Mouse (Mus musculus): ENCODE data around the gene Stam. TPM values are rescaled to one million over a fixed set of nuclear protein-coding genes. Genes with fewer than 3 reads are reported as not detected.

The Stam gene
- total and polyA plus RNA-seq, 2 experiments from 2014 or later, result 85.6 to 95.9 TPM

GRCm38 (mm10) chr2:14136906-14137305, 63.0 kb downstream of the Stam start:
- WGBS, result 57% methylated on average over 3 of the region's 3 CpGs
- H3K4me2 ChIP-seq (ENCODE audit: low read depth, low read length), result no peak overlapping the region
- peak; percentile 13 for DNase-seq (ENCODE audit: low spot score)
- no peaks in the 10 kb centered on the region for H3K4me1 ChIP-seq (ENCODE audit: insufficient read depth, low read length)
- H3K27ac ChIP-seq, result no peak overlapping the region
- H3K4me3 ChIP-seq (ENCODE audit: low read length), result no peak overlapping the region
- no peak overlapping the region for H3K9ac ChIP-seq (replicated peaks; ENCODE audit: low read length)
- peaks cover 11% of the 10 kb centered on the region for H3K36me3 ChIP-seq (ENCODE audit: insufficient read depth, low read length)
- no peak for ATAC-seq
- no peaks in the 10 kb centered on the region for H3K9me3 ChIP-seq (ENCODE audit: low read length)
- TF ChIP-seq CTCF (IDR thresholded peaks at IDR 0.05; ENCODE audit: low read depth), result no peak
- no peaks in the 10 kb centered on the region for H3K27me3 ChIP-seq (ENCODE audit: insufficient read depth, low read length)

GRCm38 (mm10) chr2:14139590-14139989, 65.7 kb downstream of the Stam start:
- no peak overlapping the region for H3K4me3 ChIP-seq (ENCODE audit: low read length)
- no peaks in the 10 kb centered on the region for H3K27me3 ChIP-seq (ENCODE audit: insufficient read depth, low read length)
- no peak overlapping the region for H3K4me2 ChIP-seq (ENCODE audit: low read depth, low read length)
- no peak overlapping the region for H3K27ac ChIP-seq
- DNase-seq (ENCODE audit: low spot score) (no peak), ATAC-seq (no peak; the same call in 1 of the 2 replicates)
- H3K4me1 ChIP-seq (ENCODE audit: insufficient read depth, low read length), result no peaks in the 10 kb centered on the region
- H3K9me3 ChIP-seq (ENCODE audit: low read length), result no peaks in the 10 kb centered on the region
- H3K9ac ChIP-seq (replicated peaks; ENCODE audit: low read length), result no peak overlapping the region
- peaks cover 21% of the 10 kb centered on the region for H3K36me3 ChIP-seq (ENCODE audit: insufficient read depth, low read length)
- 77% methylated on average over 6 of the region's 6 CpGs for WGBS
- no peak for TF ChIP-seq CTCF (IDR thresholded peaks at IDR 0.05; ENCODE audit: low read depth)

- Histone ChIP-seq H3K9ac (replicated peaks; ENCODE audit: low read length) (no peak overlapping the region), H3K4me3 (ENCODE audit: low read length) (no peak overlapping the region), H3K27ac (no peak overlapping the region), H3K9me3 (ENCODE audit: low read length) (no peaks in the 10 kb centered on the region), H3K36me3 (ENCODE audit: insufficient read depth, low read length) (peaks cover 24% of the 10 kb centered on the region), H3K4me1 (ENCODE audit: insufficient read depth, low read length) (no peaks in the 10 kb centered on the region), H3K4me2 (ENCODE audit: low read depth, low read length) (no peak overlapping the region), H3K27me3 (ENCODE audit: insufficient read depth, low read length) (no peaks in the 10 kb centered on the region)
- ATAC-seq (no peak), DNase-seq (ENCODE audit: low spot score) (no peak)
- no peak for TF ChIP-seq CTCF (IDR thresholded peaks at IDR 0.05; ENCODE audit: low read depth)
- 35% methylated on average over 2 of the region's 2 CpGs for WGBS
These were observed 66.1 kb downstream of the Stam start for GRCm38 (mm10) chr2:14140044-14140443.

- ATAC-seq, result no peak
These were observed 71.4 kb downstream of the Stam start for GRCm38 (mm10) chr2:14145311-14145710.

GRCm38 (mm10) chr2:14146913-14147312, 73.0 kb downstream of the Stam start:
- Histone ChIP-seq H3K27ac (no peak overlapping the region), H3K4me1 (ENCODE audit: insufficient read depth, low read length) (no peaks in the 10 kb centered on the region), H3K9me3 (ENCODE audit: low read length) (no peaks in the 10 kb centered on the region), H3K9ac (replicated peaks; ENCODE audit: low read length) (no peak overlapping the region), H3K36me3 (ENCODE audit: insufficient read depth, low read length) (peaks cover 16% of the 10 kb centered on the region), H3K4me2 (ENCODE audit: low read depth, low read length) (no peak overlapping the region), H3K4me3 (ENCODE audit: low read length) (no peak overlapping the region), H3K27me3 (ENCODE audit: insufficient read depth, low read length) (no peaks in the 10 kb centered on the region)
- TF ChIP-seq CTCF (IDR thresholded peaks at IDR 0.05; ENCODE audit: low read depth), result peak; percentile 67
- WGBS, result 84% methylated on average over 2 of the region's 2 CpGs
- ATAC-seq (no peak; the same call in 1 of the 2 replicates), DNase-seq (ENCODE audit: low spot score) (peak; percentile 33)

More at GRCm38 (mm10) chr2:14145311-14145710, 71.4 kb downstream of the Stam start:
- no peak overlapping the region for H3K9ac ChIP-seq (replicated peaks; ENCODE audit: low read length)
- no peak overlapping the region for H3K4me2 ChIP-seq (ENCODE audit: low read depth, low read length)
- no peak overlapping the region for H3K4me3 ChIP-seq (ENCODE audit: low read length)
- H3K27me3 ChIP-seq (ENCODE audit: insufficient read depth, low read length), result no peaks in the 10 kb centered on the region
- no peaks in the 10 kb centered on the region for H3K9me3 ChIP-seq (ENCODE audit: low read length)
- 79% methylated on average over 3 of the region's 3 CpGs for WGBS
- TF ChIP-seq CTCF (IDR thresholded peaks at IDR 0.05; ENCODE audit: low read depth), result no peak
- no peak overlapping the region for H3K27ac ChIP-seq
- no peak for DNase-seq (ENCODE audit: low spot score)
- peaks cover 17% of the 10 kb centered on the region for H3K36me3 ChIP-seq (ENCODE audit: insufficient read depth, low read length)
- no peaks in the 10 kb centered on the region for H3K4me1 ChIP-seq (ENCODE audit: insufficient read depth, low read length)

GRCm38 (mm10) chr2:14150829-14151228, 76.9 kb downstream of the Stam start:
- Histone ChIP-seq H3K9me3 (ENCODE audit: low read length) (no peaks in the 10 kb centered on the region), H3K27ac (no peak overlapping the region), H3K27me3 (ENCODE audit: insufficient read depth, low read length) (no peaks in the 10 kb centered on the region), H3K9ac (replicated peaks; ENCODE audit: low read length) (no peak overlapping the region), H3K4me3 (ENCODE audit: low read length) (no peak overlapping the region), H3K36me3 (ENCODE audit: insufficient read depth, low read length) (no peaks in the 10 kb centered on the region), H3K4me2 (ENCODE audit: low read depth, low read length) (no peak overlapping the region), H3K4me1 (ENCODE audit: insufficient read depth, low read length) (no peaks in the 10 kb centered on the region)
- peak; percentile 58 for TF ChIP-seq CTCF (IDR thresholded peaks at IDR 0.05; ENCODE audit: low read depth)
- ATAC-seq (peak; percentile 28; the same call in 1 of the 2 replicates), DNase-seq (ENCODE audit: low spot score) (peak; percentile 50)
- 98% methylated on average over 2 of the region's 2 CpGs for WGBS

- Histone ChIP-seq H3K9ac (replicated peaks; ENCODE audit: low read length) (no peak overlapping the region), H3K9me3 (ENCODE audit: low read length) (no peaks in the 10 kb centered on the region), H3K4me2 (ENCODE audit: low read depth, low read length) (no peak overlapping the region), H3K36me3 (ENCODE audit: insufficient read depth, low read length) (no peaks in the 10 kb centered on the region), H3K4me3 (ENCODE audit: low read length) (no peak overlapping the region), H3K4me1 (ENCODE audit: insufficient read depth, low read length) (no peaks in the 10 kb centered on the region), H3K27ac (no peak overlapping the region), H3K27me3 (ENCODE audit: insufficient read depth, low read length) (no peaks in the 10 kb centered on the region)
- no peak for TF ChIP-seq CTCF (IDR thresholded peaks at IDR 0.05; ENCODE audit: low read depth)
- DNase-seq (ENCODE audit: low spot score) (no peak), ATAC-seq (peak; percentile 21; the same call in 1 of the 2 replicates)
- WGBS, result 85% methylated on average over 6 of the region's 6 CpGs
These were observed 78.0 kb downstream of the Stam start for GRCm38 (mm10) chr2:14151854-14152253.
